Mouse (Mus musculus) forelimb bud, embryonic 11.5 days (tissue): ENCODE measurements around the gene 4930503B20Rik.

Experiments
- DNase-seq: peaks from one replicate; pipeline ENCODE4 v3.0.0-alpha.2; 2012; ENCODE audit warnings: low read depth, low spot score

The 4930503B20Rik gene

GRCm38 (mm10) chr3:146651217-146651616 is at the start of gene 4930503B20Rik:
4930503B20Rik (minus strand) TSS chr3:146651317.
- DNase-seq: no peak

- DNase-seq: no peak
Observed at GRCm38 (mm10) chr3:146700051-146700450, 48.9 kb upstream of the 4930503B20Rik start.

GRCm38 (mm10) chr3:146698982-146699381 is 47.9 kb upstream of the 4930503B20Rik start:
- DNase-seq: no peak

GRCm38 (mm10) chr3:146692547-146692946 is 41.4 kb upstream of the 4930503B20Rik start:
- DNase-seq: no peak

GRCm38 (mm10) chr3:146687121-146687725 is 36.1 kb upstream of the 4930503B20Rik start:
- no peak for DNase-seq

GRCm38 (mm10) chr3:146686428-146686827 is 35.3 kb upstream of the 4930503B20Rik start:
- DNase-seq: no peak

GRCm38 (mm10) chr3:146684811-146685675 is 33.9 kb upstream of the 4930503B20Rik start, which contains the start of gene Samd13:
Samd13 (minus strand) TSS chr3:146685592.
- DNase-seq: peak; percentile 58

- DNase-seq: no peak
Observed at GRCm38 (mm10) chr3:146683095-146683494, 32.0 kb upstream of the 4930503B20Rik start.

GRCm38 (mm10) chr3:146682140-146682651 is 31.1 kb upstream of the 4930503B20Rik start:
- DNase-seq: peak; percentile 24

GRCm38 (mm10) chr3:146681696-146682095 is 30.6 kb upstream of the 4930503B20Rik start:
- DNase-seq: no peak

GRCm38 (mm10) chr3:146680625-146681024 is 29.5 kb upstream of the 4930503B20Rik start:
- DNase-seq: no peak

- DNase-seq: no peak
Observed at GRCm38 (mm10) chr3:146679646-146680045, 28.5 kb upstream of the 4930503B20Rik start.

- no peak for DNase-seq
Observed at GRCm38 (mm10) chr3:146676193-146676592, 25.1 kb upstream of the 4930503B20Rik start.

GRCm38 (mm10) chr3:146675101-146675500 is 24.0 kb upstream of the 4930503B20Rik start:
- DNase-seq: no peak

GRCm38 (mm10) chr3:146671121-146671520 is 20.0 kb upstream of the 4930503B20Rik start:
- DNase-seq: no peak

- no peak for DNase-seq
Observed at GRCm38 (mm10) chr3:146661907-146662306, 10.8 kb upstream of the 4930503B20Rik start.

- DNase-seq: no peak
Observed at GRCm38 (mm10) chr3:146661001-146661400, 9.9 kb upstream of the 4930503B20Rik start.

GRCm38 (mm10) chr3:146659321-146659720 is 8.2 kb upstream of the 4930503B20Rik start:
- DNase-seq: no peak

- DNase-seq: no peak
Observed at GRCm38 (mm10) chr3:146658061-146658639, 7.0 kb upstream of the 4930503B20Rik start.

GRCm38 (mm10) chr3:146657433-146657832 is 6.3 kb upstream of the 4930503B20Rik start:
- no peak for DNase-seq

GRCm38 (mm10) chr3:146655111-146655577 is 4.0 kb upstream of the 4930503B20Rik start:
- no peak for DNase-seq

GRCm38 (mm10) chr3:146653692-146654091 is 2.6 kb upstream of the 4930503B20Rik start:
- no peak for DNase-seq
